Mouse (Mus musculus): ENCODE results near the gene Tgm1.

GRCm38 (mm10) chr14:55681160-55682117 lies 32.3 kb downstream of the Tgm1 start, which contains the start of gene Tinf2:
- TF ChIP-seq CTCF (IDR thresholded peaks at IDR 0.05; ENCODE audit: low read depth) (peak; percentile 90), EP300 (optimal IDR thresholded peaks at IDR 0.05) (peak; percentile 63)
